Mouse (Mus musculus) C2C12 (cell line): ENCODE results near the gene Aar2. TPM values are rescaled to one million over a fixed set of nuclear protein-coding genes. Genes with fewer than 3 reads are reported as not detected.

ENCODE experiments used
- H3K27me3 ChIP-seq: one replicate; pipeline ENCODE4 v1.6.1; 2011; ENCODE audit not compliant: control insufficient read depth, insufficient read depth, insufficient read length
- H3K36me3 ChIP-seq: one replicate; pipeline ENCODE4 v1.6.1; 2011; ENCODE audit not compliant: control insufficient read depth, insufficient read depth
- H3K4me3 ChIP-seq: one replicate; pipeline ENCODE4 v1.5.1; 2011; ENCODE audit warnings: mild to moderate bottlenecking, control low read depth; ENCODE audit not compliant: poor library complexity, insufficient read depth, severe bottlenecking
- H3K79me2 ChIP-seq: one replicate; pipeline ENCODE4 v1.6.1; 2011; ENCODE audit not compliant: control insufficient read depth, insufficient read depth
- H3K79me3 ChIP-seq: one replicate; pipeline ENCODE4 v1.6.1; 2011; ENCODE audit warnings: low read depth, control low read depth
- H3ac ChIP-seq: one replicate; pipeline ENCODE3; 2011; ENCODE audit warnings: low read depth; ENCODE audit not compliant: control insufficient read depth, insufficient read length
- CEBPB ChIP-seq: IDR thresholded peaks from one replicate; pipeline ENCODE4 v1.6.1; 2011; ENCODE audit warnings: low read depth, mild to moderate bottlenecking, control low read depth, moderate library complexity
- CTCF ChIP-seq: IDR thresholded peaks from one replicate; pipeline ENCODE4 v1.5.1; 2011; ENCODE audit not compliant: control insufficient read depth, insufficient read depth, insufficient read length
- FOSL1 ChIP-seq: IDR thresholded peaks from one replicate; pipeline ENCODE4 v1.8.0; 2011; ENCODE audit warnings: mild to moderate bottlenecking, low read length; ENCODE audit not compliant: poor library complexity, insufficient read depth, severe bottlenecking
- MAX ChIP-seq: IDR thresholded peaks from one replicate; pipeline ENCODE4 v1.6.1; 2011; ENCODE audit warnings: mild to moderate bottlenecking, control low read depth
- MYOD1 ChIP-seq: IDR thresholded peaks from one replicate; pipeline ENCODE4 v1.6.1; 2011; ENCODE audit warnings: low read depth; ENCODE audit not compliant: control insufficient read depth, insufficient read length
- MYOG ChIP-seq: IDR thresholded peaks from one replicate; pipeline ENCODE4 v1.6.1; 2011; ENCODE audit not compliant: control insufficient read depth, insufficient read length; ENCODE audit errors: extremely low read depth
- USF1 ChIP-seq: IDR thresholded peaks from one replicate; pipeline ENCODE4 v1.6.1; 2011; ENCODE audit warnings: low read depth, mild to moderate bottlenecking, control low read depth, moderate library complexity
- polyA plus RNA-seq: library from polyadenylated mRNA; unstranded; fragments of >200 nt; fragmentation: generic; extraction: Trizol; gene quantifications from one replicate; pipeline ENCODE4 v1.2.1, GENCODE M21; 2012; ENCODE audit warnings: missing spikeins

The Aar2 gene
- polyA plus RNA-seq, 1 experiment, result 20.5 TPM

GRCm38 (mm10) chr2:156605971-156606370 lies 58.6 kb downstream of the Aar2 start:
- peaks cover 66% of the 10 kb centered on the region for H3K27me3 ChIP-seq
- H3K4me3 ChIP-seq, result no peak overlapping the region
- no peaks in the 10 kb centered on the region for H3K36me3 ChIP-seq
- H3ac ChIP-seq, result no peak overlapping the region
- H3K79me3 ChIP-seq, result no peaks in the 10 kb centered on the region
- TF ChIP-seq USF1, result no peak
- TF ChIP-seq FOSL1, result no peak
- TF ChIP-seq MYOD1, result no peak
- no peak for TF ChIP-seq MAX
- no peak for TF ChIP-seq CEBPB
- no peak for TF ChIP-seq CTCF
- TF ChIP-seq MYOG, result no peak
- no peaks in the 10 kb centered on the region for H3K79me2 ChIP-seq

- Histone ChIP-seq H3K79me3 (no peaks in the 10 kb centered on the region), H3K4me3 (no peak overlapping the region), H3K27me3 (peaks cover 93% of the 10 kb centered on the region), H3ac (no peak overlapping the region), H3K36me3 (no peaks in the 10 kb centered on the region), H3K79me2 (no peaks in the 10 kb centered on the region)
- TF ChIP-seq MYOG (no peak), MAX (no peak), FOSL1 (no peak)
Observed at GRCm38 (mm10) chr2:156613081-156613540, 65.7 kb downstream of the Aar2 start.

GRCm38 (mm10) chr2:156613541-156614257 lies 66.3 kb downstream of the Aar2 start, which contains the start of gene Dlgap4:
Gene Dlgap4, plus strand, starts transcription at chr2:156613705.
- Histone ChIP-seq H3K4me3 (no peak within 1 kb of the TSS), H3ac (no peak within 1 kb of the TSS), H3K79me2 (no peaks in the 10 kb centered on the region), H3K36me3 (no peaks in the 10 kb centered on the region), H3K27me3 (peaks cover 94% of the 10 kb centered on the region), H3K79me3 (no peaks in the 10 kb centered on the region)
- no peak for TF ChIP-seq CTCF
- TF ChIP-seq MYOG, result no peak
- TF ChIP-seq USF1, result no peak

- H3K27me3 ChIP-seq, result peaks cover 94% of the 10 kb centered on the region
- no peak for TF ChIP-seq CTCF
- no peak for TF ChIP-seq USF1
- H3K36me3 ChIP-seq, result no peaks in the 10 kb centered on the region
- no peaks in the 10 kb centered on the region for H3K79me3 ChIP-seq
- H3K4me3 ChIP-seq, result no peak overlapping the region
- no peaks in the 10 kb centered on the region for H3K79me2 ChIP-seq
- H3ac ChIP-seq, result no peak overlapping the region
Observed at GRCm38 (mm10) chr2:156614258-156614556, 66.8 kb downstream of the Aar2 start.

- Histone ChIP-seq H3K36me3 (no peaks in the 10 kb centered on the region), H3K79me2 (no peaks in the 10 kb centered on the region), H3K4me3 (no peak overlapping the region), H3ac (no peak overlapping the region), H3K27me3 (peaks cover 94% of the 10 kb centered on the region), H3K79me3 (no peaks in the 10 kb centered on the region)
- TF ChIP-seq MYOD1 (no peak), USF1 (no peak), MAX (no peak), MYOG (no peak), CEBPB (no peak), FOSL1 (no peak), CTCF (no peak)
Observed at GRCm38 (mm10) chr2:156614661-156615654, 67.6 kb downstream of the Aar2 start.

GRCm38 (mm10) chr2:156616513-156616912 lies 69.1 kb downstream of the Aar2 start:
- TF ChIP-seq MYOG (no peak), MAX (no peak), MYOD1 (no peak), USF1 (no peak), FOSL1 (no peak), CTCF (no peak), CEBPB (no peak)
- Histone ChIP-seq H3ac (no peak overlapping the region), H3K79me2 (no peaks in the 10 kb centered on the region), H3K79me3 (no peaks in the 10 kb centered on the region), H3K36me3 (no peaks in the 10 kb centered on the region), H3K4me3 (no peak overlapping the region), H3K27me3 (peaks cover 97% of the 10 kb centered on the region)
